Mouse (Mus musculus): Measurements from ENCODE around the gene Prmt1.

The Prmt1 gene

DNA sequence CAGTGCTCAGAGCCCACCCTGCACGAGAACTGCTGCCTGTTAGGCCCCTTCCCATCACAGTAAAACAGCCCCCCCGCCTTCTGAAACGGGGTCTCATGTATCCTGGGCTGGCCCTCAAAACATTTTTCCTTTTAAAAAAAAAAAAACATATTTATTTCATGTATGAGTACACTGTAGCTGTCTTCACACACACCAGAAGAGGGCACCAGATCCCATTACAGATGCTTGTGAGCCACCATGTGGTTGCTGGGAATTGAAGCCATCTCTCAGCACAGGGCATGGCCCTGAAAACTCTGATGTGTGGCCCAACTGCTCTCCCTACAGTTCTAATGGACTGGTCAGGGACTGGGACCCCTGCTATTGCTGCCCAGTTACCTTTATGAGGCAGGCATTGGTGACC lies 8.1 kb downstream of the Prmt1 start:
- no peak for DNase-seq (ENCODE audit: low spot score in 2 of 2)

DNA sequence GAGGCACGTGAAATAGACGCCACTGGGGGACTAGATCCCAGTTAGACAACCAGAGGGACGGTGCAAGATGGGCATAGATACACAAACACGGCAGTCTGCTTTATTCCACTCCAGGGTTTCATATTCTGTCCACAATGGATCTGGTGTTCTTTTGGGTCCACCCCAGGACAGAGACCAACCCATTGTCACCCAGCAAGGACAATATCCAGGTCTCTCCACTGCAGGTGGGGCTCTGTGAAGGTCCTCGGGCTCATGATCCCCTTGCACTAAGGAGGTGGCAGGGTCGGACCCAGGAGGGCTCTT lies 11.3 kb downstream of the Prmt1 start:
- no peak for DNase-seq (ENCODE audit: low spot score in 2 of 2)

DNA sequence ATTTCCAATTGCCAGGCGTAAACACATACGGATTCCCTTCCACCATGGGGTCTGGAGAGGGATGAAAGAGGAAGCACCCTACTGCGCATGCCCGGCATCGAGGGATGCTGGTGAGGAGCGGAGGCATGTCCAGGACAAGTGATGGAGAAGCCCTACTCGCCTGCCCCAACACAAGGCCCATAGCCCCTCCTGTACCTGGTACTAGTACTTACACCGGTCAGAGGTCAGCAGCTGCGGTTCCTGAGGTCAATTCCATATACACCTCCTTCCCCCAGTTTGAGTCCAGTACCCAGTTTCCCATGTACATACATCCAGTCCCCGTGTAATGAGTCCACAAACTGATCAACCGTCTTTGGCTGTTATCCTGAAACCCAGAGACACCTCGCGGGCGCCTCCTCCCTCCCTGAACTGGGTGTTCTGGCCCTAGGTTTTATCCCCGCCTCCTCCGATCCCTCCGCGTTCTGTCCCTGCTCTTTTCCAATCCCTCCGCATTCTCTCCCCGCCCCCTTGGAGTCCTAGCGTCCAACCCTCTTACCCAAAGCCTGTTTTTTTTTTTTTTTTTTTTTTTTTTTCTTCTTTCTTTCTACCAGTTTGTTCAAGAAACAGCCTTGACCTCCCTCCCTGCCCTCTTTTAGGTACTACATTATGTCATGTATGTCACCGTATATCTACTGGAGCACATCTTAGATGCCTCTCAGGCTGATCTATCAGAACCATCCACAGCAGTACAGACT lies 11.8 kb downstream of the Prmt1 start, which contains the start of gene Cpt1c:
TSS of gene Cpt1c (minus strand) at position 469 of the 734 bp plus-strand sequence.
- peak; percentile 56 to 81 for DNase-seq (ENCODE audit: low spot score in 2 of 2)

DNA sequence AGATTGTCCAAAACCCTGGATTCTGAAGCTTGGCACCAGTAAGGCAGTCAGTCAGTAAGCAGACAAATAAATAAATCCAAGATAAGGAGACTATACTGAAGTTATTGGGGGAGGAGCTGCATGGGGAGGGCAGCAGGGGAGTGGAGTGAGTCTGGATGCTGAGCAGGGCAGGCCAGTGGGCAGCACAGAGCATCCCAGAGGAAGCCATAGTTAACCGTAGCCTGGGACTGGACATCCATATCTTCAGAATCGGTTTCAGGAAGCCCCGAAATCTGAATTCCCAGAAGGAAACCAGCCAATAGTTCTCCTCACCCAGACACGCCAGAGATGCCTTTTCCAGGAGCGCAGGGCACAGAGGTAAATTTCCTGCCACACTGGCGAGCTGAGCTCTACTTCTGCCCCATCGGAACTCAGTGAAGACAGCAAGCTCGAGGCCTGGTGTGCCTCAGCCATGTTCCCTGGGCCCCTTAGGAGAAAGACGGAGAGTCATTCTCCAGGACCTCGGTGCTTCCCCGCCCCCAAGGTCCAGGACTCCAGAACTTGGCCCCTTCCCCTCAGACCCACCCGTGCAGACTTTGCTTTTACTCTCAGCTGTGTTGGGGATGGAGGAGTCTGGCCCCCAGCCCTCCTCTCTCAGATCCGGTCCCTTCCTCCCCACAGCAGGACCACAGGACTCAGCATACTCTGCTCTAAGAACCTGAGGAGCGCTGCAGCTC lies 12.8 kb downstream of the Prmt1 start:
- no peak for DNase-seq (ENCODE audit: low spot score in 2 of 2)

DNA sequence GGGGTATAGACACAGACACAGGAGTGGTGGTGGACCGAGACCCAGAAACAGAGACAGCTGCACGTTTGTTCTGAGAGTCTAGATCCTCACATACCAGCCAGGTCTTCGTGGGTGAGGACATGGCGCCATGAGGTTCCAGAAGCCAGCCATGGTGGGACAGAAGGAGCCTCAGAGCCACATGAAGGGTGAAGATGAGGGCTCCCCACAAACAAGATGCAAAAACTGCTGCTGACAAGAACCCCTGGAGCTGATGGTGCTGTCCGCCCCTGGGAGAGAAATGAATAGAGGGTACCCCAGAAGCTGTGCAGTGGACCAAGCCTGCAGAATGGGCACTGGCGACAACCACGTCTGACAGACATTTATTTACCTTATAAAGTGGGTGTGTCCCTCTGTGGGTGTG lies 15.2 kb downstream of the Prmt1 start:
- no peak for DNase-seq (ENCODE audit: low spot score in 2 of 2)

DNA sequence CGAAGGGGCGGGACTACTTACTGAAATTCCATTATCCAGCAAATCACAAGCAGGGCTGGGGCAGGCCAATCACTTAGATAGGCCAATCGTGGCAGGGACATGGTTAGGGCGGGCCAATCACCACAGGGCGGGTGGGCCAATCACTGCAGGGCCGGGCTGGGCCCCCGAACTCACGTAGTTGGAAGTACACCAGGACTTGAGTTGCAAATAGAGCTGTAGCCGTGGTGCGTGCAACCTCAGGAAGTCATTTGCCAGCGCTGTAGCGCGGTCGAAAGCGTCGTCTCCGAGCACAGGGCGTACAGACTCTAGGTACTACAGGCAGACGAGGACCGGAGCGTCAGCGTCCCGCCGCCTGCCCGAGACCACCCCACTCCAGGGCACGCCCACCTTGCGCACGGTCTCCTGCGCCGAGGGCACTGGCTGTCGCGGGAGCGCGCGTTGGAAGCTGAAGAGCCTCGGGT lies 16.1 kb downstream of the Prmt1 start:
- DNase-seq (ENCODE audit: low spot score in 2 of 2), result peak; percentile 69 to 85

DNA sequence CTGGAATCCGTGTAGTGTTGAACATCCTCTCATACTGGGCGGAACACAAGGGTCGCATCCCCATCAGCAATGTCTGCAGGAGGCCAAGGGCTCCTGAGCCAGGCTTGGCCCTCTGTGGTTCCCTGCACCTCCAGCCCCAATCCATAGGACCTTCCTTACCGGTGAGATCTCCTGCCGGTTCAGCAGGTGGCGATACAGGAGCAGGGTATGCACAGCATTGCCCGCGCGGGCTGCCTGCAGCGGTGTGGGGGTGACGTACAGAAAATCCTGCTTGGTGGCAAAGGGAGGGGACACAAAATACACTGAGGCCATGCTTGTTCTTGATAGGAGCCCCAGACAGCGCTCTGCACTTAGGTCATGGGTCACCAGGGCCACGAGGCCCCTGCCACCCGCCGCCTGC lies 19.7 kb downstream of the Prmt1 start:
- DNase-seq (ENCODE audit: low spot score in 2 of 2), result no peak

DNA sequence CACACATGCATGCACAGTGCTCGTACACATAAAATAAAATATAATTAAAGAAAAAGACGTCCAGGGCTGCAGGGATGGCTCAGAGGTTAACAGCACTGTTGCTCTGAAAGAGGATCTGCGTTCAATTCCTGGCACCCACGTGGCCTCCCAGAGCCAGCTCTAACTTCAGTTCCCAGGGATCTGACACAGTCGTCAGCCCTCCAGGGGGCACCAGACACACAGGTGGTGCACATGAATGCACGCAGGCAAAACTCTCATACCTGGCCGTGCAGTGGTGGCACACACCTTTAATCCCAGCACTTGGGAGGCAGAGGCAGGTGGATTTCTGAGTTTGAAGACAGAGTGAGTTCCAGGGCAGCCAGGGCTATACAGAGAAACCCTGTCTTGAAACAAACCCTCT lies 20.4 kb downstream of the Prmt1 start:
- no peak for DNase-seq (ENCODE audit: low spot score in 2 of 2)

DNA sequence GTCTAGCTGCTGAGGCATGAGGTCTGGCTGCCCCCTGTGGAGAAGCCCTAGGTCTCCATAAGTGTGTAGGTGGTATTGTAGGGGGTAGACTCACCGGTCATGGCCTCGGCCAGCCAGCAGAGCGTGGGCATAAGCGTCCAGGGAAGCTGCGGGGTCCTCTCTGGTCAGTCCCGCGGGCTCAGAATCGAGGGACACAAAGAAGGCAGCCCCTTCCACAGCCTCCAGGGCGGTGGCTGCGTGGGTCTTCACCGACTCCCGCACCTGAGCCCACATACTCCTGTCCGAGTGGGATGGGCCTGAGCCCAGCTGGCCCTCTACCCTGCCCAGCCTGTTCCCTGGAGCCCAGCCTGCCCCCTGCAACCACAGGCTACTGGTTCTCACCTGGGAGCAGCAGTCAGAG lies 21.4 kb downstream of the Prmt1 start:
- no peak for DNase-seq (ENCODE audit: low spot score in 2 of 2)

DNA sequence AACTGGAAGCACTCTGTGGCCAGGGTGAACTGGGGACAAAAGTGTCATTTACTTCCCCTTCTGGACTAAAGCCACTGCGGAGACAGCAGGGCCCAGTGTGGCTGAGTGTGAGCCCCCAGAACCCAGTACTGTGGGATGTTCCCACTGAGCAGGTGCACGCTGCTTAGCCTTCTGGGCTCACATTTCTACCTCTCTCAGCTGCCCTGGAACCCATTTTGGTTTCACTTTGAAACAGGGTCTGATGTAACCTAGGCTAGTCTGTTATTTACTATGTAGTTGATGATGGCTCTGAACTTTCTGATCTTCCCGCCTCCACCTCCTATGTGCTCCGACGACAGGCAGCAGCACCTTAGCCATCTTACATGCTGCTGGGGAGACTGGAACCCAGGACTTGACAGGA lies 23.5 kb downstream of the Prmt1 start:
- DNase-seq (ENCODE audit: low spot score in 2 of 2), result no peak

DNA sequence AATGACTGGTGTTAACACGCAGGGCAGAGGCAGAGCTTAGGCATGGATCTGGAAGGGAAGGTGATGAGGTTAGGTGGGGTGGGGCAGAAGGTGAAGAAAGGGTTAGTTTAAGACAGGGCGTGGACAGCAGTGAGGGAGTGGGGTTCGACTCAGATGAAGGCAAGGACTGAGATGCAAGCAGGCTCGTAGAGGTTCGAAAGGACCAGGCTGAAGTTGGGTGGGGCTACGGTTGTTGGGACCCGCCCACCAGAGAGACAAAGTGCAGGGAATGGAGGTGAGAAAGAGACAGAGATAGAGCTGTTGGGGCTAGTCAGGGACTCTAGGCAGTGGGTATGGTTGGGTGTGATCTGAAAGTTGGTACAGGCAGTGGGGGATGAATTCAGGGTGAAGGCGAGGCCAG lies 24.0 kb downstream of the Prmt1 start:
- DNase-seq (ENCODE audit: low spot score in 2 of 2), result no peak

DNA sequence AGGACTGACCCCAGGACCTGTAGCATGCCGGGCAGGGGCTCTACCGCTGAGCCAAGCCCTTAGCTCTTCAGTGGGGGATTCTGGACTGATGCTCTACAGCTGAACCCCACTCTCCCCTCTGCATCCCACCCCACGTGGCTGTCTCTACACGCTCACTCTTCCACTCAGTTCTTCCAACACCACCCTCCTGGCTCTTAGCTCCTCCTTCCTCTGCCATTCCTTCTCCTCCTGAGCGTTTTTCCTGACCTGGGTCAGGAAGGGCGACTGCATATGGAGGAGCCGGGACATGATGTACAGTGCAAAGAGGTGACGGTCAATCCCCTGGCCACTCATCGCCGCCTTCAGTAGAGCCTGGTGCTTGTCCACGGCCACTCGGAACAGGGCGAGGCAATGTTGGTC lies 25.9 kb downstream of the Prmt1 start:
- no peak for DNase-seq (ENCODE audit: low spot score in 2 of 2)

DNA sequence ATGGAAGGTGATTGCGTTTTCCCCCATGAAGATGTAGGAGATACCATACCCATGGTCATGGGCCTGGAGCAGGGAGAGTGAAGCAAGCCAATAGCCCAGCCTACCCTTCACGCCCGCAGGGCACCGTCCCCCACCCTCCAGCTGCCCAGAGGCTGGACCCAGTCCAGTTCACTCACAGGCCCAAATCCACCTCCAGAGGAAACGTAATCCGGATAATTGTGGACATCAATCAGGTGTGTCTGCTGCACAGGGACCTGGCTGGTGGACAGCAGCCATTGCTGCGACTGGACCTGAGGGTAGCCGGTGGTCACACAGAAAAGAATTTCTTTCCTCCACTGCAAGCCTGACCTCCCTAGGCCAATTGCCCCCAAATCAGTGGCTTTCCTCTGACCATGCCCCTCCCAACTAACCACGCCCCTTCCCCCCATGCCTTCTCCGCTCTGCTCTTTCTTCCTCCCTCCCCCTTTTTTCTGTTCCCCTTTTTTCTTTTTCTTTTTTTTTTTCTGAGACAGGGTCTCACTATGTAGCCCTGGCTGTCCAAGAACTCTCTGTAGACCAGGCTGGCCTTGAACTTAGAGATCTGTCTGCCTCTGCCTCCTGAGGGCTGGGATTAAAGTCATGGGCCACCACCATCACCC lies 26.4 kb downstream of the Prmt1 start:
- no peak for DNase-seq (ENCODE audit: low spot score in 2 of 2)

DNA sequence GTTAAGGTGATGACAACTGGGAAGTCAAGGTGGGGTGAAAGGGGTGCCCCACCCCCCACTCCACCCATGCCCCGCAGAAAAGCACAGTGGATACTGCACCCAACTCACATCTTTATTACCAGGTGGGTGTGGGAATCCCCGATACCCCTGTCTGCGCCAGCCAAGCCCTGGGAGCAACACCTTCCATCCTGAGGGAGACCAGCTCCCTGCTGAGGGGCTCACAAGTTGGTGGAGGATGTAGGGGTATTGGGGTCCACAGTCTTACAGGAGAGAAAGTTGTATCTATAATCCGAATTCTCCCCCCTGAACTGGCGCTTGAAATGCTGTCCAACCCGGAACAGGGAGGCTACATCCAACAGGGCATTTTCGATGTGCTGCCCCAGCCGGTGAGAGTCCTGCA lies 27.1 kb downstream of the Prmt1 start:
- no peak for DNase-seq (ENCODE audit: low spot score in 2 of 2)

DNA sequence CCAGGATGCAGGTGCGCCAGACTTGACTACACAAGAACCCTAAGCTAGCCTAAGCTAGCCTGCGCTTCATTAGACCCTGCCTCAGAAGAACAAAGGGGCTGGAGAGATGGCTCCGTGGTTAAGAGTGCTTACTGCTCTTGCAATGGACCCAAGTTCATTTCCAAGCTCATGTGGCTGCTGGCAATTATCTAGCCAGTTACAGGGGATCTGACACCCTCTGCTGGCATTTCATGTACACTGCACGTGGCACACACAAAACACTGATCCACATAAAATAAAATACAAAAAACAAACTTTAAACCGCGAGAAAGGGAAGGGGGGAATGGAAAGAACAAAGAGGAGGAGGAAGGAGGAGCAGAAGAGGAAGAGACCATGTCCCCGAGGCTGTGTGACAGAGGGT lies 28.2 kb downstream of the Prmt1 start:
- peak in 1 of 2 experiments; percentile 43 for DNase-seq (ENCODE audit: low spot score in 2 of 2)

DNA sequence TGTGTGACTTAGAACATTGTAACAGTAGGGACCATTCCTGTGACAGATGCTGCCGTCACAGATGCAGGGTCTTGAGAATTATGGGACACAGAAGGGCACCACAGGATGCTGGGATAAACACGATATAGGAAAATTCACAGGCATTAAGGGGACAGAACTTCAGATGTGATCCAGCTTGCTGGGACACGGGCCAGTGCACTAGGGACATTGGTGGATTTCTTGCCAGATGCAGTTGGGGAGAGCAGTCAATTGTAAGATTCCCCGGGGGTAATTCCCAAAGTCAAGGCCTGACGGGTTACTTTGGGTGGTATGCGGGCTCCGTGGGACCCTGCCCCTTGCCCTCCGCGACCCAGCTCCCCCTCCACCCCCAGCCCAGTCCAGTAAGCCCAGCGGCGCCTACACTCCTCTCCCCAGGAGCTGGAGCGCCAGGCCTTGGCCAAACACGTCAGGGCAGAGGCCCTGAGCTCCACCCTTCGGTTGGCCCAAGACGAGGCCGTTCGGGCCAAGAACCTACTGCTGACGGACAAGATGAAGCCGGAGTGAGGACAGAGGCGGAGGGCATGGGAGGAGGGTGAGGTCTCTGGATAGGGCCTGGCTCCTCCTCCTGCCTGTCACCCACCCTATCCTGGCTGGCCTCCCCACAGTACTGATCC lies 29.1 kb downstream of the Prmt1 start:
- DNase-seq (ENCODE audit: low spot score in 2 of 2), result peak; percentile 49 to 77

DNA sequence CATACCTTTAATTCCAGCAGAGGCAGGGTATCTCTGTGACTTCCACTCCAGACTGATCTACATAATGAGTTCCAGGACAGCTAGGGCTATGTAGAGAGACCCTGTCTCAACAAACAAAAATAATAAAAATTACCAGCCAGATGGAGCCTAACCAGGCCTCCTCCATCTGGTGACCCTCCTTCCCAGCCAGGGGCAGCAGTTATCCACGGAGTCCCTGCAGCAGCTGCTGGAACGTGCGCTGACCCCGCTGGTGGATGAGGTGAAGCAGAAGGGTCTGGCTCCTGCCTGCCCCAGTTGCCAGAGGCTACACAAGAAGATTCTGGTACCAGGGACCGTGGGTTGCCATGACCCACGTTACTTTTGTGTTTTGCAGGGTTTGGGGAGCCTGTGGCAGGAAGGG lies 30.1 kb downstream of the Prmt1 start:
- no peak for DNase-seq (ENCODE audit: low spot score in 2 of 2)

DNA sequence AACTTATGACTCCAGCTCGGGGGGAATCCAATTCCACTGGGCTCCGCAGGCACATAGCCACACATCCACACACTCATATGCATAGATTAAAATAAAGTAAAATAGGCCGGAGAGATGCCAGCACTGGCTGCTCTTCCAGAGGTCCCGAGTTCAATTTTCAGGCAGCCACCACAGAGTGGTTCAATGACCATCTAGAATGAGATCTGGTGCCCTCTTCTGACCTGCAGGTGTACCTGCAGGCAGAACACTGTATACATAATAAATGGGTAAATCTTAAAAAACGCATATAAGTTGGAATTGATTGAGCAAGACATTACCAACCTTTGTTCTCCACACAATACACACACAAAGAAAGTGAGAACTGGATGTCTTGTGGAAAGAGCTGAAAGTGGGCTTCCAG lies 30.7 kb downstream of the Prmt1 start:
- no peak for DNase-seq (ENCODE audit: low spot score in 2 of 2)

DNA sequence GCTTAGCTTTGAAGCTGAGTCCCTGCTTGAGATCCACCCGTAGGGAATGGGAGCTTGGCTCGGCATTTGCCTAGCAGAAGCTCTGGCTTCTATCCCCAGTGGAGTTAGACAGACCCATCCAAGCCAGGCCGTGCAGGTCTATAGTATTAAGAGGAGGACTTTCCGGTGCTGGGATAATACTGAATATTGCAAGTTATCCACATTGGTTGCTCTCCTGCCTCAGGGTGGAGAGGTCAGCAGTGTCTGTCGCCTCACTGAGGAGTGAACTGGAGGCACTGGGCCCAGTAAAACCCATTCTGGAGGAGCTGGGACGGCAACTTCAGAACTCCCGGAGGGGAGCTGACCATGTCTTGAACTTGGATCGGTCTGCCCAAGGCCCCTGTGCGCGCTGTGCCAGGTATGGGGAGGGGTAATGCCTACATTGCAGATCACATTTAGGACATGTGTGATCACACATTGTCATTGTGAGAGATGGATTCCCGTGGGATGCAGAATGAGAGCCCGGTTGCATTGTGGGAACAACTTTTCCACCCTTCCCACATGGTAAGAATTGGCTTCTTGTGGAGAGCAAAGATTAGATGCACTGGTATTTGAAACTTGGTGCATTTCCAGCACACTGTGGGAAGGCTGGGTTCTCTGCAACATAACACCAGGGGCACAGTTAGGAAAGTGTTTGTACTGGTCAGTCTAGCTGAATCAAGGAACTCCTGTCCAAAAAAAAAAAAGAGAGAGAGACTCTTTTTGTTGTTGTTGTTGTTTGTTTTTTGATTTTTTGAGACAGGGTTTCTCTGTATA lies 32.1 kb downstream of the Prmt1 start:
- no peak for DNase-seq (ENCODE audit: low spot score in 2 of 2)

DNA sequence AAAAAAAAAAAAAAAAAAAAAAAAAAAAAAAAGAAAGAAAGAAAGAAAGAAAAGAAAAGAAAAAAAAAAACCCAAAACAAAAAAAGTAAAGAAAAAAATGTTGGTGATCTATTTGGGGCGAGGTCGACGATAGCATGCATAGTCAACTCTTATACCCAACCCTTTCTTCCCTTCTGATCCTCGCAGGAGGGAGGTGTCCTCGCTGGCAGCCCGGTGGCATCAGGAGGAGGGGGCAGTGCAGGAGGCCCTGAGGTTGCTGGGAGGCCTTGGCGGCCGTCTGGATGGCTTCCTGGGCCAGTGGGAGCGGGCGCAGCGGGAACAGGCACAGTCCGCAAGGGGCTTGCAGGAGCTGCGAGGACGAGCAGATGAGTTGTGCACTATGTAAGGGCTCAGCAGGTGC lies 32.8 kb downstream of the Prmt1 start:
- DNase-seq (ENCODE audit: low spot score in 2 of 2), result no peak

DNA sequence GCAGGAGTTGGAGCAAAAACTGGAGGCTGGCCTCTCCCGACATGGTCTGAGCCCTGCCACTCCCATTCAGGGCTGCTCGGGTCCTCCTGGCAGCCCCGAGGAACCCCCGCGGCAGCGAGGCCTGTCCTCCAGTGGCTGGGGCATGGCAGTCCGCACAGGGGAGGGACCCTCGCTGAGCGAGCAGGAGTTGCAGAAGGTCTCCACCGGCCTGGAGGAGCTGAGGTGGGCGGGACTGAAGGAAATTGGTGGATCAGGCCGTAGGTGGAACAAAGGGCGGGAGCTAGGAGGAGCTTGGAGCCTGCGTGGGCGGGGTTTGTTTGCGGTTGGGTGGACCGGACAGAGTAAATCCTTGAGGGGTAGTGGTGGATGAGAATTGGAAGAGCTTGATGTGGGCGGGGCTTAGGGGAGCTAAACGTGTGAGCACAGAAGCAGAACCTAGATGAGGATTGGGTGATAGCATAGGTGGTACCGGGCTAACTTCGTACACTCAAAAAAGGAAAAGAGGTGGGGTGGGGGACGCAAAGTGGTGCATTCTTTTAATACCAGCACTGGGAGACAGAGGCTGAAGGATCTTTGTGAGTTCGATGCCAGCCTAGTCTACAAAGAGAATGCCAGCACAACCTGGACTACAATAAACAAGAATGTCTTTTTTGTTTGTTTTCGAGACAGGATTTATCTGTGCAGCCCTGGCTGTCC lies 33.6 kb downstream of the Prmt1 start:
- DNase-seq (ENCODE audit: low spot score in 2 of 2), result peak; percentile 93 to 95
